Mouse (Mus musculus): Measurements from ENCODE around the gene Ctla4. TPM values are rescaled to one million over a fixed set of nuclear protein-coding genes. Genes with fewer than 3 reads are reported as not detected.

The Ctla4 gene
- polyA plus RNA-seq, 1 experiment from 2014 or later, result not detected

Other genes starting within 250 kb of the Ctla4 start
- gene Cd28, start 170.2 kb upstream of the Ctla4 start, polyA plus RNA-seq (2015; fragmentation: Nextera tagmentation; extraction: Ambion mirVana), result 0.29 and 0.34 TPM in 2 replicates
- 0.22 and 0.45 TPM in 2 replicates for gene Icos, start 90.9 kb downstream of the Ctla4 start, polyA plus RNA-seq (2015; fragmentation: Nextera tagmentation; extraction: Ambion mirVana)

Data from embryonic facial prominence, embryonic 15.5 days (tissue).